Mouse (Mus musculus) limb, embryonic 10.5 days (tissue): ENCODE measurements around the gene BC005624. TPM values are rescaled to one million over a fixed set of nuclear protein-coding genes. Genes with fewer than 3 reads are reported as not detected.

ENCODE experiments used
- DNase-seq: peaks from one replicate; pipeline ENCODE4 v3.0.0-alpha.2; 2017; ENCODE audit warnings: low spot score
- H3K27ac ChIP-seq: fragments of 300-500 bp; sonication (generic); 2 replicates; pipeline ENCODE4 v1.5.1; 2016; ENCODE audit warnings: mild to moderate bottlenecking
- H3K27me3 ChIP-seq: fragments of 300-500 bp; sonication (generic); 2 replicates; pipeline ENCODE4 v1.6.1; 2016; ENCODE audit warnings: low read depth, mild to moderate bottlenecking; ENCODE audit not compliant: poor library complexity, severe bottlenecking
- H3K36me3 ChIP-seq: fragments of 300-500 bp; sonication (generic); 2 replicates; pipeline ENCODE4 v1.6.1; 2016; ENCODE audit warnings: mild to moderate bottlenecking, moderate library complexity
- H3K4me1 ChIP-seq: fragments of 300-500 bp; sonication (generic); 2 replicates; pipeline ENCODE4 v1.6.1; 2016
- H3K4me3 ChIP-seq: fragments of 300-500 bp; sonication (generic); 2 replicates; pipeline ENCODE4 v1.5.1; 2016; ENCODE audit warnings: mild to moderate bottlenecking, moderate library complexity
- H3K9me3 ChIP-seq: fragments of 300-500 bp; sonication (generic); replicated peaks from 2 replicates; pipeline ENCODE4 v1.6.1; 2016; ENCODE audit warnings: mild to moderate bottlenecking
- WGBS: fragments of 180-500 bp; shearing (Covaris S2); methylation state at CpG from one replicate; pipeline ENCODE4 v1.1.7; 2016; 5-methylcytosine and 5-hydroxymethylcytosine counted together
- polyA plus RNA-seq: library from polyadenylated mRNA; unstranded; fragments of >200 nt; fragmentation: Nextera tagmentation; extraction: Ambion mirVana; gene quantifications from 2 replicates; pipeline ENCODE4 v1.2.1, GENCODE M21; 2016

The BC005624 gene
- 47.1 and 50.5 TPM in 2 replicates for polyA plus RNA-seq

DNA sequence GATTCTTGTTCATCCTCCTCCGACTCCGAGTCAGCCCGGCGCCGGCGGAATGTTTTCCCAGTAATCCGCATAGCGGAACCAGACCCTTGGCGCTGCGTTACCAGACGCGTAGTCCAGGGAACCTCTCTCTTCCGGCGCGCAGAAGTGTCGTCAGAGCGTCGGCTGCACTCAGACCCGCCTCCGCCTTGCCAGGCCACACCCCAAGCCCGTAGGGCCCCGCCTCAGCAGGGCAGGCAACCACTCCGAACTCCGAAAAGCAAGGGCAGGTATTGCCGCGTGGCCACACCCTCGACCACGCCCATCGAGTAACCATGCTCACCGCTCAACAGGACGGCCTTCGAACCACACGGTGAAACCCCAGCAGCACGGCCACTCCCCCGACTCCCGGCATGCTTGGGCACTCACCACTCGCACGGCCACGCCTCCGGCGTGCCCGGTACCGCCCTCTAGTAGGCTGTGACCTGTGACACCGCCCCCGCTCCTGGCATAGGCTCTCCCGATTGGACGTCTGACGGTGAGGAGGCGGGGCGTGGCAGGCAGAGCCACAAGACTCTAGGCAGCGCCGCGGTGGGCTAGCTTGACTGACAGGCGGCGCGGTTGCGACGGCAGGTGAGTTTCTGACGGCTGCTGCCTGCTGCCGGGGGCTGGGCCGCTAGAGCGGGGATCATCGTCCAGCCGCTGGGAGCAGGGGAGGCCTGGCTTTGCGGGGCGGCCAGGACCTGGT, at the start of gene BC005624, which contains the start of gene Usp20:
BC005624 (minus strand) TSS at position 412 of the 724 bp plus-strand sequence.
Usp20 (plus strand) TSS at position 490 of the 724 bp plus-strand sequence.
- Histone ChIP-seq H3K27me3 (no peaks in the 10 kb centered on the region), H3K4me1 (peaks cover 32% of the 10 kb centered on the region), H3K36me3 (peaks cover 32% of the 10 kb centered on the region), H3K4me3 (peak within 1 kb of the TSS; percentile 88), H3K27ac (peak within 1 kb of the TSS; percentile 77), H3K9me3 (no peaks in the 10 kb centered on the region)
- under 1% methylated on average over 66 of the region's 66 CpGs for WGBS
- peak; percentile 98 for DNase-seq

DNA sequence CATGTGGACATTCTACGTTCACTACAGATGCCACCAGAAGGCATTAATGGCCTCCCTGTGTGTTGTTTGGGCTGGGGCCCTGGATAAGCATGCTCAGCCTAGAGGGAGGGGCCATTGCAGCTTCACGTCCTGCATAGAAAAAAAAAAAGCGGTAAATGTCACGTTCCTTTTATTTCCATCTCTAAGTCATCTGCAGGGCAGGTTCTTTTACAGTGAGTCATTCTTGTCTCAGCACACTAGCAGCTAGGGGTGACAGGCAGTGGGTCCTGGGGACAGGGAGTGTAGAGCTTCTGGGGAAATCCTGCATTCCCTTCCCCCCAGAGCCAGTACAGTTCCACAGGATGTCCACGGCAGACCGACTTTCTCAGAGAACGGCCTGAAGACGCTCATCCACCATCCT, 44.6 kb upstream of the BC005624 start:
- Histone ChIP-seq H3K27ac (no peak overlapping the region; the same call in 1 of the 2 replicates), H3K36me3 (peaks cover 27% of the 10 kb centered on the region), H3K4me3 (no peak overlapping the region), H3K9me3 (no peaks in the 10 kb centered on the region), H3K27me3 (no peaks in the 10 kb centered on the region), H3K4me1 (peaks cover 9% of the 10 kb centered on the region)
- 81% methylated on average over 8 of the region's 8 CpGs for WGBS
- no peak for DNase-seq

DNA sequence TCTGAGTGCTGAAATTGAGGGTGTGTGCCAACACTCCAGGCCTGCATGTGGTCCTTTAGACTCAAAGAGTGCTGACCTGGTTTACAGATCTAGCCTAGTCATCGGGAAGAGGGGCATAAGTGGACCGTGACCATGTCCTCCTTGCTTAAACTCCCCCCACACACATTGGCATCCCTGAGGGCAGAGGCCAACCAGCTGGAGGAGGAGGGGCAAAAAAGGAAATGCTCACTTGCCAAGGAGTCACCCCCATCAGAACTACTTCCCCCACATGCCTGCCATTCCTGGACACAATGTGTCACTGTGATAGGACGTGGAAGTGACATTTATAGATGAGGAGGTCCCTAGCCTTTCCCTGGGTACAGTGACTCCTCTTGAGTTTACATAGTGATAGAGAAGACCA, 43.5 kb upstream of the BC005624 start:
- no peak for DNase-seq
- WGBS, result 80% methylated on average over 3 of the region's 3 CpGs

DNA sequence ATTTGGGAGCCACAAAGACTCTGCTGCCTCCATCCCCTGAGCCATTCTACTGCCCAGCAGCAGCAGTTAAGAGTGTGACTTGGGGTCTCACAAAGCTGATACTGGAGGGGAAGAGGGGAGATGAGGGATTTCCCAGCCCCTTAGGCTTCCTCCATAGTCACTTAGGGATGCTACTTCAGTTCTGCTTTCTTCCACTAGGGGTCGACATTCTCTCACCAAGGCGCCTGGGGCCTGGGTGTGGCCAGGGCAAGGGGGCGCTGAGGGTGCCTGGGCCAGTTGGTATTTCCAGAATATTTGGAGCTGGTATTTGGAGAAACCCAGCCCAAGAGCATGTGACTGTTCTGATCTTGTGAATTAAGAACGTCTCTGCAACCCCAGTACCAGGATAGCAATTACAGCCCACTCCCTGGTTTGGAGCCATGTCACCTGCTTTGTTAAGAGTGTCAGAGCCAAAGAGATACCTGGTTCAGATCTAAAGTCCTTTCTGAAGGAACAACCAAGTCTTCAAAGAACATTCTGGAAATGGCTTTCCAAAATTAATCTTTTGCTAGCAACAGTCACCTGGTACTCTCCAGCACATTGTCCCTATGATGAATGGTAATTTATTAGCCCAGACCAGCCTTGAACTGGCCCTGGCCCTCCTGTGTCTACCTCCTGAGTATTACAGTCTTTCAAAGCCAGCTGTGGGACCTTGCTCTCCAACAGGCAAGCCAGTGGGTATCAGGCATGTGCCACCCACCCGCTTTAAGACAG, 42.8 kb upstream of the BC005624 start:
- Histone ChIP-seq H3K4me3 (no peak overlapping the region), H3K36me3 (peaks cover 33% of the 10 kb centered on the region), H3K9me3 (no peaks in the 10 kb centered on the region), H3K27ac (no peak overlapping the region), H3K4me1 (peaks cover 9% of the 10 kb centered on the region), H3K27me3 (no peaks in the 10 kb centered on the region)
- WGBS, result 31% methylated on average over 5 of the region's 5 CpGs
- peak; percentile 68 for DNase-seq

More for the DNA sequence above, 43.5 kb upstream of the BC005624 start:
- Histone ChIP-seq H3K4me3 (no peak overlapping the region), H3K27ac (no peak overlapping the region), H3K9me3 (no peaks in the 10 kb centered on the region), H3K4me1 (peaks cover 9% of the 10 kb centered on the region), H3K27me3 (no peaks in the 10 kb centered on the region), H3K36me3 (peaks cover 30% of the 10 kb centered on the region)

DNA sequence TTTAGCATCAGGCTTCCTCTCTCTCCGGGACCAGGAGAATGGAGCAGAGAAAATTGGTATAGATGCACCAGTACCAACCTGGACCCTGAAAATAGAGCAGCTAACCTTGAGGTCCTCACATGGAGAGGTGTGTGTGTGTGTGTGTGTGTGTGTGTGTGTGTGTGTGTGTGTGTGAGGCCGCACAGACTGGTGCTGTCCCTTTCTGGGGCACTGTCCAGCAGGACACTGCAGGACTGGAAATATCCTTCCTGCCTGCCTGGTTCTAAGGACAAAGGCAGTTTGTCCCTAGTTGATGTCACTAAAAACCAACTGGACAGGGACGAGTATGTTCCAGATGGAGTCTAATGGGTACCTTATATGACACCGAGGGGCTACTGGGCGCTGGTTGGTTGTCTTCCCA, 41.9 kb upstream of the BC005624 start:
- Histone ChIP-seq H3K27me3 (no peaks in the 10 kb centered on the region), H3K4me1 (peaks cover 9% of the 10 kb centered on the region), H3K36me3 (peaks cover 35% of the 10 kb centered on the region), H3K4me3 (no peak overlapping the region), H3K27ac (no peak overlapping the region), H3K9me3 (no peaks in the 10 kb centered on the region)
- no peak for DNase-seq
- WGBS, result 77% methylated on average over 5 of the region's 5 CpGs

DNA sequence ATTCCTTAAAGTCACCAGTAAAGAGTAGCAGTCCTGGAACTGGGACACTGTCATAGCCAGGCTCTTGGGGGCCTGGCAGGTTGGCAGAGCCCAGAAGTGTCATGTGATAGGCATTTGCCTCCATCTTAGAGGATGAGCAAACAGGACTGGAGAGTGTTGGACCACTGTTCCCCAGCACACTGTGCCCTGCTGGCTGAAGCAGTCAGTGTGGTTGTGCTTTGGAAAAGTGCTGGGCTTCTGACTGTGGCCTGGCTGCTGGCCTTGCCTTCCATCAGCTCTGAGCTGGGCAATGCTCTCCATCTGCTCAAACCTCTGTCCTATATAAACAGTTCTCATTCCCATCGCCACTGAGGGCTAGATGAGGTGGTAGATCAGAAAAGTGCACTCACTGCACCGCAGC, 38.2 kb upstream of the BC005624 start:
- no peaks in the 10 kb centered on the region for H3K9me3 ChIP-seq
- H3K4me1 ChIP-seq, result 0 out of 2 replicates have a peak, but pooled peaks cover under 1% of the 10 kb centered on the region
- H3K4me3 ChIP-seq, result no peak overlapping the region
- WGBS, result 89% methylated on average over 2 of the region's 2 CpGs
- no peak for DNase-seq
- H3K27ac ChIP-seq, result no peak overlapping the region
- H3K36me3 ChIP-seq, result peaks cover 45% of the 10 kb centered on the region
- H3K27me3 ChIP-seq, result no peaks in the 10 kb centered on the region

DNA sequence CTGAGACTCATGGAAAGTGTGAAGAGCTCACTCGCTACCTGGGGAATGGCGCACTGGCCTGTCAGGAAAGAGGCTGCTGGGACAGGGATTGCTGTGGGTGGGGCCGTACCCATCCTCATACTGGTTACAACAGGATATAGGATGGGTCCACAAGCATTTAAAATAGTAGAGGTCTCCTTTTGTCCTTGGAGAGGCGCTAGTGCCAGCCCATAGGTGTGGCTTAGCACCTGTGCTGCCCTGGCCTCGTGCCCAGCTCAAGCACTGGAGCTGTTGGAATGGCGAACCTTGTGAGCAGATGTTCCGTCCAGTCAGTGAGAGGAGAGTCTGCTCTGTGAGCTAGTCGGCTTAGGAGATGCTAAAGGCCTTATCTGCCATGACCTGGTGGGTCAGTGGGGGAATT, 37.0 kb upstream of the BC005624 start:
- Histone ChIP-seq H3K27me3 (no peaks in the 10 kb centered on the region), H3K27ac (no peak overlapping the region), H3K4me3 (no peak overlapping the region), H3K9me3 (no peaks in the 10 kb centered on the region), H3K4me1 (no peaks in the 10 kb centered on the region), H3K36me3 (peaks cover 45% of the 10 kb centered on the region)
- 88% methylated on average over 8 of the region's 8 CpGs for WGBS
- DNase-seq, result no peak

DNA sequence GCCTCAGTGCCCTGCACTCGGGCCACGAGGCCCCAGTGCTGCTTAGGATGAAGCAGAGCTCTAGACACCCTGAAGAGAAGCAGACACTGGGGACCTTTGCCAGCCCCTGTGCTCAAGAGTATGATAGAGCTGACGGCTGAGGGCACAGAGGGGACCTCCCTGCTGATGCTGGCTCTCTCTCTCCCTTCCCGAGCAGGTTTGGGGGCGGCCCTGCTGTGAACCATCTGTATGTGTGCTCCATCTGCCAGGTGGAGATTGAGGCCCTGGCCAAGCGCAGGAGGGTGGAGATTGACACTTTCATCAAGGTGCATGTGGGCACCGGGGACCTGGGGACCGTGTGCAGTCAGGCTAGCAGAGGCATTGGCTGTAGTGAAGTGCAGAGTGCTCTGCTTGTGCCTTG, 36.5 kb upstream of the BC005624 start:
- Histone ChIP-seq H3K27me3 (no peaks in the 10 kb centered on the region), H3K4me1 (no peaks in the 10 kb centered on the region), H3K36me3 (peaks cover 45% of the 10 kb centered on the region), H3K27ac (no peak overlapping the region), H3K9me3 (no peaks in the 10 kb centered on the region), H3K4me3 (no peak overlapping the region)
- no peak for DNase-seq
- WGBS, result 85% methylated on average over 8 of the region's 8 CpGs

DNA sequence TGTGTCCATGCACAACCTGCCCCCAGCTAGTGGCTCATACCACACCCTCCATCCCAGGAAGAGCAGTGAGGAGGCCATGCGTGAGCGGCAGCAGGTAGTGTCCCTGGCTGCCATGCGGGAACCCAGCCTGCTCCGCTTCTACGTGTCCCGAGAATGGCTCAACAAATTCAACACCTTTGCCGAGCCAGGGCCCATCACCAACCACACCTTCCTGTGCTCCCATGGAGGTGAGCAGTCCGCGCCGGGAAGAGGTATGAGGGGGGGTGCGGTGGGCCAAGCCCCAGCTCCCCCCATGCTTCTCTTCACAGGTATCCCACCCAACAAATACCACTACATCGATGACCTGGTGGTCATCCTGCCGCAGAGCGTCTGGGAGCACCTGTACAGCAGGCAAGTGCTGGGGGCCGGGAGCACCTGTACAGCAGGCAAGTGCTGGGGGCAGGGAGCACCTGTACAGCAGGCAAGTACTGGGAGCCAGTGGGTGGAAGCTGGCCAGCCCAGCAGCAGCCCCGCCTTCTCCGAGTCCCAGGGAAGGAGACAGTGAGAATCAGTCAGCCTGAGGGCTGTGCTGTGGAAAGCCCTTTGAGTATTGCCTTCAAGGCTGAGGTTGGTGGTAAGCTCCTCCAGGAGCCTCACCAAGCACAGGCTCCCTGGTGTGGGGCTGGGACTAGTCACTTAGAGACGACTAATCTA, 35.8 kb upstream of the BC005624 start:
- WGBS, result 91% methylated on average over 18 of the region's 18 CpGs
- Histone ChIP-seq H3K9me3 (no peaks in the 10 kb centered on the region), H3K27me3 (no peaks in the 10 kb centered on the region), H3K4me3 (no peak overlapping the region), H3K27ac (no peak overlapping the region), H3K36me3 (peaks cover 45% of the 10 kb centered on the region), H3K4me1 (no peaks in the 10 kb centered on the region)
- DNase-seq, result no peak

DNA sequence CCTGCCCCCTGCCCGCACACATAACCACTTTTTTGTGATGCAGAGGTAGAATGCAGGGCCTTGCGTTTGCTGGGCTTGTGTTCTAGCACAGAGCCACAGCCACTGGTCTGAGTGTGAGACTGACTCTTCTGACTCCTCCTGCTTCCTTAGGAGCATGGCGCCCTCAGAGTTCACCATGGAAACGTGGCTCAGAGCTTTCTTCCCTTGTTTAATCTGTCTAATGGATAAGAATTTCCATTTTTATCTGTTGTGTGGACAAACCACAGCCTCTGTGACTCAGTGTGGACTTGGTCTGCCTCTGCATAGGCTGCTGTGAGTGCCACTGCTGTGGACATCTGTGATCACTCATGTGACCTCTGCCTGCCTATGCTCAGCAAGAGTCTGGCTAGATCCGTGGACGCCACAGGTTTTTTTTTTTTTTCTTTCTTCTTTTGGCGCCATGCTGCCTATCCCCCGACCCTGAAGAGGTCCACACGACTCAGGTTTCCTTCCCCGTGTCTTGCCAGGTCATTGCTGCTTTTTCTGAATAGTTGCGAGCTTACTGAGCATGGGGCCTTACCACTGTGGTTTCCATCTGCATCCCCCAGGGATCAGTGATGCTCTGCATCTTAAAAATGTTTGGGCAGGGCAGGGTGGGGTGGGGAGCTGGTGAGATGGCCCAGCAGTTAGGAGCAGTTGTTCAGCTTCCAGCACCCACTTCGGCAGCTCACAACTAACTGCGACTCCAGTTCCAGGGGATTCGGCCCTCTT, 31.5 kb upstream of the BC005624 start:
- Histone ChIP-seq H3K27ac (no peak overlapping the region), H3K4me3 (no peak overlapping the region), H3K4me1 (no peaks in the 10 kb centered on the region), H3K9me3 (no peaks in the 10 kb centered on the region), H3K36me3 (peaks cover 23% of the 10 kb centered on the region), H3K27me3 (no peaks in the 10 kb centered on the region)
- no peak for DNase-seq
- WGBS, result 81% methylated on average over 14 of the region's 14 CpGs

DNA sequence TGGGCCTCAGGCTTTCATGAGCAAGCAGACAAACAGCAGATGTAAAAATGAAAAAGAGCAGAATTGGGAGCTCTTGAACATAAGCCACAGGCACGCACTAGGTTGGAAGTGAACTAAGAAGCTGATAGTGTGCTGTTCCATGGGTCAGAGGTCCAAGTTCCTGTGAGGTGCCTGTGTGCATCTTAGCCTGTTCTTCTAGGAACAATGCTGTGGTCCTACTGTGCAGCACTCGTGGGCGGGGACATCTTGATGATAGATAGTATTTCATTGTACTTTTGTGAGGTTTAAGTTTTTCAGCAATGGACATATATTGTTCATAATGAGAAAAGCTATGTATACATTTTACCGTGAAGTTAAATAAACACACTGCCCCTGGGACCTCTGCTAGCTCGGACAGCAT, 25.2 kb upstream of the BC005624 start:
- Histone ChIP-seq H3K27ac (no peak overlapping the region), H3K36me3 (peaks cover 12% of the 10 kb centered on the region), H3K27me3 (no peaks in the 10 kb centered on the region), H3K4me1 (no peaks in the 10 kb centered on the region), H3K9me3 (no peaks in the 10 kb centered on the region), H3K4me3 (no peak overlapping the region)
- DNase-seq, result no peak
- WGBS, result 95% methylated on average over 5 of the region's 5 CpGs

DNA sequence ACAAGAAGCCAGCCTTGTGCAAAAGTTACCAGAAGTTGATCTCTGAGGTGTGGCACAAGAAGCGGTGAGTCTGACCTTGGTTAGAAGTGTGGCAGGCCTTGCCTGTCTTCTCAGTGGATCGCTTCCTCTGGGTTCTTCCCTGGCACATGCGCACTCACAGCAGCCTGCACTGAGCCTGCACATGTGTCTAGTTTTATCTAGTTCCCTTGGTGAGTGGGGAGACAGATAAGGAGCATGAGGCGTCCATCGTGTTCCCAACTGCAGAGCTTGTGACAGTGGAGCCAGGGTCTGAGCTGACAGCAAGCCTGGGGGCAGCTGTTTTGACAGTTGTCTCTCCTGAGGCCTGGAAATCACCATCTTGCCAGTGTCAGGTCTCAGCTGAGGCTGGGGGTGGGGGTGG, 24.4 kb upstream of the BC005624 start:
- Histone ChIP-seq H3K27me3 (no peaks in the 10 kb centered on the region), H3K4me3 (no peak overlapping the region), H3K36me3 (peaks cover 12% of the 10 kb centered on the region), H3K27ac (no peak overlapping the region), H3K4me1 (no peaks in the 10 kb centered on the region), H3K9me3 (no peaks in the 10 kb centered on the region)
- DNase-seq, result no peak
- WGBS, result 92% methylated on average over 5 of the region's 5 CpGs
